Mouse (Mus musculus): ENCODE measurements around the gene Agxt2. TPM values are rescaled to one million over a fixed set of nuclear protein-coding genes. Genes with fewer than 3 reads are reported as not detected.

Agxt2 gene
- polyA plus RNA-seq, 1 experiment: not detected

GRCm38 (mm10) chr15:10426545-10427266, 68.4 kb downstream of the Agxt2 start:
- TF ChIP-seq CTCF (IDR thresholded peaks at IDR 0.05; ENCODE audit: control insufficient read depth, insufficient read depth, insufficient replicate concordance, low read depth, low read length) (no peak), POLR2A (IDR thresholded peaks at IDR 0.05; ENCODE audit: control insufficient read depth, low read depth, low read length) (no peak)
- H3K27ac ChIP-seq (ENCODE audit: control insufficient read depth, insufficient read depth, low read depth, low read length): no peak overlapping the region
- H3K4me3 ChIP-seq (ENCODE audit: control insufficient read depth, low read depth, low read length): no peak overlapping the region
- no peaks in the 10 kb centered on the region for H3K27me3 ChIP-seq (ENCODE audit: control insufficient read depth, insufficient read depth, low read length)
- no peaks in the 10 kb centered on the region for H3K36me3 ChIP-seq (ENCODE audit: control insufficient read depth, insufficient read depth, low read length)
- H3K4me1 ChIP-seq (ENCODE audit: control insufficient read depth, insufficient read depth, low read length): no peaks in the 10 kb centered on the region

GRCm38 (mm10) chr15:10436893-10437292, 78.6 kb downstream of the Agxt2 start:
- H3K4me1 ChIP-seq (ENCODE audit: control insufficient read depth, insufficient read depth, low read length): no peaks in the 10 kb centered on the region
- H3K27ac ChIP-seq (ENCODE audit: control insufficient read depth, insufficient read depth, low read depth, low read length): no peak overlapping the region
- TF ChIP-seq CTCF (IDR thresholded peaks at IDR 0.05; ENCODE audit: control insufficient read depth, insufficient read depth, insufficient replicate concordance, low read depth, low read length): no peak
- TF ChIP-seq POLR2A (IDR thresholded peaks at IDR 0.05; ENCODE audit: control insufficient read depth, low read depth, low read length): no peak
- no peaks in the 10 kb centered on the region for H3K27me3 ChIP-seq (ENCODE audit: control insufficient read depth, insufficient read depth, low read length)
- H3K36me3 ChIP-seq (ENCODE audit: control insufficient read depth, insufficient read depth, low read length): no peaks in the 10 kb centered on the region
- H3K4me3 ChIP-seq (ENCODE audit: control insufficient read depth, low read depth, low read length): no peak overlapping the region

- H3K4me1 ChIP-seq (ENCODE audit: control insufficient read depth, insufficient read depth, low read length): no peaks in the 10 kb centered on the region
- no peak for TF ChIP-seq POLR2A (IDR thresholded peaks at IDR 0.05; ENCODE audit: control insufficient read depth, low read depth, low read length)
- TF ChIP-seq CTCF (IDR thresholded peaks at IDR 0.05; ENCODE audit: control insufficient read depth, insufficient read depth, insufficient replicate concordance, low read depth, low read length): no peak
- no peak overlapping the region for H3K4me3 ChIP-seq (ENCODE audit: control insufficient read depth, low read depth, low read length)
These were observed 81.6 kb downstream of the Agxt2 start for GRCm38 (mm10) chr15:10439963-10440362.

GRCm38 (mm10) chr15:10441493-10441892, 83.2 kb downstream of the Agxt2 start:
- Histone ChIP-seq H3K4me1 (ENCODE audit: control insufficient read depth, insufficient read depth, low read length) (no peaks in the 10 kb centered on the region), H3K4me3 (ENCODE audit: control insufficient read depth, low read depth, low read length) (no peak overlapping the region), H3K27me3 (ENCODE audit: control insufficient read depth, insufficient read depth, low read length) (no peaks in the 10 kb centered on the region), H3K27ac (ENCODE audit: control insufficient read depth, insufficient read depth, low read depth, low read length) (no peak overlapping the region), H3K36me3 (ENCODE audit: control insufficient read depth, insufficient read depth, low read length) (no peaks in the 10 kb centered on the region)
- TF ChIP-seq POLR2A (IDR thresholded peaks at IDR 0.05; ENCODE audit: control insufficient read depth, low read depth, low read length) (no peak), CTCF (IDR thresholded peaks at IDR 0.05; ENCODE audit: control insufficient read depth, insufficient read depth, insufficient replicate concordance, low read depth, low read length) (no peak)

More at GRCm38 (mm10) chr15:10439963-10440362, 81.6 kb downstream of the Agxt2 start:
- no peaks in the 10 kb centered on the region for H3K27me3 ChIP-seq (ENCODE audit: control insufficient read depth, insufficient read depth, low read length)
- H3K36me3 ChIP-seq (ENCODE audit: control insufficient read depth, insufficient read depth, low read length): no peaks in the 10 kb centered on the region
- H3K27ac ChIP-seq (ENCODE audit: control insufficient read depth, insufficient read depth, low read depth, low read length): no peak overlapping the region

- H3K27me3 ChIP-seq (ENCODE audit: control insufficient read depth, insufficient read depth, low read length): no peaks in the 10 kb centered on the region
- H3K27ac ChIP-seq (ENCODE audit: control insufficient read depth, insufficient read depth, low read depth, low read length): no peak overlapping the region
- no peaks in the 10 kb centered on the region; the same call in 1 of the 2 replicates for H3K36me3 ChIP-seq (ENCODE audit: control insufficient read depth, insufficient read depth, low read length)
- TF ChIP-seq POLR2A (IDR thresholded peaks at IDR 0.05; ENCODE audit: control insufficient read depth, low read depth, low read length) (no peak), CTCF (IDR thresholded peaks at IDR 0.05; ENCODE audit: control insufficient read depth, insufficient read depth, insufficient replicate concordance, low read depth, low read length) (no peak)
- no peak overlapping the region for H3K4me3 ChIP-seq (ENCODE audit: control insufficient read depth, low read depth, low read length)
- H3K4me1 ChIP-seq (ENCODE audit: control insufficient read depth, insufficient read depth, low read length): no peaks in the 10 kb centered on the region
These were observed 83.9 kb downstream of the Agxt2 start for GRCm38 (mm10) chr15:10442275-10442674.

- H3K4me3 ChIP-seq (ENCODE audit: control insufficient read depth, low read depth, low read length): no peak overlapping the region
- H3K27ac ChIP-seq (ENCODE audit: control insufficient read depth, insufficient read depth, low read depth, low read length): no peak overlapping the region
- H3K27me3 ChIP-seq (ENCODE audit: control insufficient read depth, insufficient read depth, low read length): no peaks in the 10 kb centered on the region
- TF ChIP-seq POLR2A (IDR thresholded peaks at IDR 0.05; ENCODE audit: control insufficient read depth, low read depth, low read length) (no peak), CTCF (IDR thresholded peaks at IDR 0.05; ENCODE audit: control insufficient read depth, insufficient read depth, insufficient replicate concordance, low read depth, low read length) (no peak)
- no peaks in the 10 kb centered on the region for H3K4me1 ChIP-seq (ENCODE audit: control insufficient read depth, insufficient read depth, low read length)
- H3K36me3 ChIP-seq (ENCODE audit: control insufficient read depth, insufficient read depth, low read length): no peaks in the 10 kb centered on the region; the same call in none of the 2 replicates
These were observed 88.8 kb downstream of the Agxt2 start for GRCm38 (mm10) chr15:10447102-10447501.

Other genes with a start within 250 kb of the Agxt2 start
- 2.7 and 4.2 TPM in 2 replicates for gene Prlr, start 181.3 kb upstream of the Agxt2 start, polyA plus RNA-seq (2012; rRNA removed)
- not detected in 2 replicates for gene Gm21973, start 33.2 kb upstream of the Agxt2 start, polyA plus RNA-seq (2012; rRNA removed)
- gene Dnajc21, start 112.0 kb downstream of the Agxt2 start, polyA plus RNA-seq (2012; rRNA removed): 12.1 and 14.0 TPM in 2 replicates
- 3.2 and 4.1 TPM in 2 replicates for gene Brix1, start 127.4 kb downstream of the Agxt2 start, polyA plus RNA-seq (2012; rRNA removed)
- 9.2 and 10.6 TPM in 2 replicates for gene Rad1, start 127.5 kb downstream of the Agxt2 start, polyA plus RNA-seq (2012; rRNA removed)
- 125 and 138 TPM in 2 replicates for gene Ttc23l, start 200.1 kb downstream of the Agxt2 start, polyA plus RNA-seq (2012; rRNA removed)

All from testis, adult 2 months (tissue).